15 mouse cellular contexts compared by ENCODE assay signal in genomic region chr9:94750935-94751637, GRCm38 (mm10).
A peak's percentile ranks its signal among the peaks of the same experiment; 100 is the strongest.
DNase-seq lines count a peak whose midpoint lies in the region; ATAC-seq and TF ChIP-seq lines count a peak whose summit lies in the region.
"Had no signal": no experiment of that assay in that cellular context is flagged by ENCODE, and none has a peak within 500 bp of the region (broad histone marks: within the 10 kb centered on the region; RNA-seq: fewer than 3 reads in every experiment).

No protein-coding gene starts in this region.

- H3K4me2 ChIP-seq in heart, embryonic 11.5 days, result peak overlapping the region; percentile 31
- H3K4me2 ChIP-seq in kidney, embryonic 15.5 days, result peak overlapping the region; percentile 50
- H3K4me2 ChIP-seq: limb, embryonic 15.5 days had no signal

- DNase-seq in heart, postnatal 14 days, result no peak
- no peak for DNase-seq in kidney, postnatal 10 days
- DNase-seq in testis, postnatal 14 days (ENCODE audit: low spot score), result no peak
- no peak for DNase-seq in cerebellum, adult 9-11 months
- DNase-seq: cerebellum, postnatal 25 days; kidney, postnatal 25 days; layer of hippocampus, adult 9-11 months; liver, postnatal 0 days had no signal

- peak; percentile 42; the same call in 1 of the 2 replicates for ATAC-seq in heart, embryonic 11.5 days (replicated peaks; ENCODE audit: insufficient number of reproducible peaks, low FRiP score, low TSS enrichment)
- peak; percentile 88 for ATAC-seq in kidney, embryonic 15.5 days (replicated peaks; ENCODE audit: low FRiP score)
- ATAC-seq in monocyte, adult 5-6 weeks (replicated peaks; ENCODE audit: insufficient number of reproducible peaks, low FRiP score, low TSS enrichment, poor library complexity, severe bottlenecking), result 0 out of 2 replicates have a peak, but pooled peaks have one; percentile 22
- ATAC-seq: liver, postnatal 0 days had no signal

- intact Hi-C loops in heart, postnatal 14 days (cut with DNase I), result no loop called here

- no peak overlapping the region for H3K27ac ChIP-seq in heart, embryonic 11.5 days (ENCODE audit: low read depth, low read length)
- peak overlapping the region; percentile 68 for H3K27ac ChIP-seq in kidney, embryonic 15.5 days
- no peak overlapping the region for H3K27ac ChIP-seq in testis, adult 2 months (ENCODE audit: control insufficient read depth, insufficient read depth, low read depth, low read length)
- H3K27ac ChIP-seq: heart, embryonic 10.5 days; limb, embryonic 15.5 days had no signal

- H3K27me3 ChIP-seq in heart, embryonic 11.5 days (ENCODE audit: control insufficient read depth, insufficient read depth, low read length), result no peaks in the 10 kb centered on the region
- 0 out of 2 replicates have a peak, but pooled peaks cover 4% of the 10 kb centered on the region for H3K27me3 ChIP-seq in kidney, embryonic 15.5 days
- H3K27me3 ChIP-seq in testis, adult 2 months (ENCODE audit: control insufficient read depth, insufficient read depth, low read length), result no peaks in the 10 kb centered on the region
- H3K27me3 ChIP-seq: CH12.LX; limb, embryonic 15.5 days had no signal

- TF ChIP-seq POLR2A in testis, adult 2 months (IDR thresholded peaks at IDR 0.05; ENCODE audit: control insufficient read depth, low read depth, low read length), result no peak

- no peak overlapping the region for H3K4me3 ChIP-seq in heart, embryonic 11.5 days (ENCODE audit: low read depth, low read length)
- peak overlapping the region; percentile 21; the same call in 1 of the 2 replicates for H3K4me3 ChIP-seq in kidney, embryonic 15.5 days (replicated peaks)
- peak overlapping the region; percentile 44 for H3K4me3 ChIP-seq in testis, adult 2 months (ENCODE audit: control insufficient read depth, low read depth, low read length)
- H3K4me3 ChIP-seq: heart, embryonic 10.5 days; limb, embryonic 15.5 days had no signal

- H3K36me3 ChIP-seq in heart, embryonic 11.5 days (ENCODE audit: control insufficient read depth, insufficient read depth, low read length), result no peaks in the 10 kb centered on the region
- H3K36me3 ChIP-seq in kidney, embryonic 15.5 days, result no peaks in the 10 kb centered on the region
- no peaks in the 10 kb centered on the region for H3K36me3 ChIP-seq in testis, adult 2 months (ENCODE audit: control insufficient read depth, insufficient read depth, low read length)
- H3K36me3 ChIP-seq: heart, embryonic 10.5 days; limb, embryonic 15.5 days had no signal

- peaks cover 8% of the 10 kb centered on the region for H3K4me1 ChIP-seq in heart, embryonic 11.5 days (ENCODE audit: control insufficient read depth, insufficient read depth, low read length)
- H3K4me1 ChIP-seq in kidney, embryonic 15.5 days, result peaks cover 29% of the 10 kb centered on the region
- H3K4me1 ChIP-seq in testis, adult 2 months (ENCODE audit: control insufficient read depth, insufficient read depth, low read length), result peaks cover 6% of the 10 kb centered on the region
- H3K4me1 ChIP-seq: limb, embryonic 15.5 days had no signal

- WGBS in heart, embryonic 11.5 days (ENCODE audit: insufficient replicate concordance), result 51% methylated on average over 19 of the region's 19 CpGs
- WGBS in kidney, embryonic 15.5 days, result 43% methylated on average over 19 of the region's 19 CpGs

- H3K9me3 ChIP-seq in heart, embryonic 11.5 days (replicated peaks; ENCODE audit: control insufficient read depth, low read length), result no peaks in the 10 kb centered on the region
- H3K9me3 ChIP-seq in kidney, embryonic 15.5 days (replicated peaks), result no peaks in the 10 kb centered on the region
- H3K9me3 ChIP-seq: heart, embryonic 10.5 days; limb, embryonic 15.5 days had no signal

- no peak overlapping the region for H3K9ac ChIP-seq in heart, embryonic 11.5 days (ENCODE audit: low read depth, low read length)
- H3K9ac ChIP-seq in kidney, embryonic 15.5 days, result no peak overlapping the region
- H3K9ac ChIP-seq: limb, embryonic 15.5 days; liver, postnatal 0 days had no signal

- no peak for TF ChIP-seq CTCF in testis, adult 2 months (IDR thresholded peaks at IDR 0.05; ENCODE audit: control insufficient read depth, insufficient read depth, insufficient replicate concordance, low read depth, low read length)

Comparison
In these comparisons a context has a peak if more than half of its experiments do, and no peak if none do; other contexts are left out.
1. ATAC-seq: peak in every context shown above with its lines; median percentile 88 in kidney, embryonic 15.5 days; 42 in heart, embryonic 11.5 days; 22 in monocyte, adult 5-6 weeks.